Mouse (Mus musculus) stomach, embryonic 16.5 days (tissue): ENCODE results near the gene Ralgapb. TPM values are rescaled to one million over a fixed set of nuclear protein-coding genes. Genes with fewer than 3 reads are reported as not detected.

ENCODE experiments used
- ATAC-seq: fragments of 200-750 bp; cut with Nextera tagmentation; 2 replicates; pipeline ENCODE4 v1.8.0; 2017; ENCODE audit warnings: moderate number of reproducible peaks, moderate TSS enrichment; ENCODE audit not compliant: insufficient read depth, low FRiP score
- H3K27ac ChIP-seq: fragments of 300-500 bp; sonication (generic); 2 replicates; pipeline ENCODE4 v1.5.1; 2014; ENCODE audit warnings: low read length
- H3K27me3 ChIP-seq: fragments of 300-500 bp; sonication (generic); 2 replicates; pipeline ENCODE4 v1.6.1; 2014; ENCODE audit warnings: low read length, control low read depth, mixed read lengths; ENCODE audit not compliant: control insufficient read depth, insufficient read depth
- H3K36me3 ChIP-seq: fragments of 300-500 bp; sonication (generic); 2 replicates; pipeline ENCODE4 v1.6.1; 2014; ENCODE audit warnings: low read length; ENCODE audit not compliant: control insufficient read depth, insufficient read depth
- H3K4me1 ChIP-seq: fragments of 300-500 bp; sonication (generic); 2 replicates; pipeline ENCODE4 v1.6.1; 2014; ENCODE audit warnings: low read length, control low read depth, mixed read lengths; ENCODE audit not compliant: control insufficient read depth, insufficient read depth
- H3K4me2 ChIP-seq: fragments of 300-500 bp; sonication (generic); 2 replicates; pipeline ENCODE4 v1.6.1; 2014; ENCODE audit warnings: low read depth, low read length, mixed read lengths
- H3K4me3 ChIP-seq: fragments of 300-500 bp; sonication (generic); replicated peaks from 2 replicates; pipeline ENCODE4 v1.5.1; 2014; ENCODE audit warnings: mild to moderate bottlenecking, low read length
- H3K9ac ChIP-seq: fragments of 300-500 bp; sonication (generic); 2 replicates; pipeline ENCODE4 v1.6.1; 2014; ENCODE audit warnings: low read length
- H3K9me3 ChIP-seq: fragments of 300-500 bp; sonication (generic); replicated peaks from 2 replicates; pipeline ENCODE4 v1.6.1; 2016; ENCODE audit warnings: low read length, control low read depth; ENCODE audit not compliant: control insufficient read depth
- whole genome bisulfite sequencing: fragments of 180-500 bp; shearing (Covaris S2); extraction: QIAGEN DNeasy Blood & Tissue Kit; methylation state at CpG from one replicate; pipeline ENCODE4 v1.1.7; 2014; 5-methylcytosine and 5-hydroxymethylcytosine counted together
- polyA plus RNA-seq: library from polyadenylated mRNA; unstranded; fragments of >200 nt; fragmentation: Nextera tagmentation; extraction: Ambion mirVana; gene quantifications from 2 replicates; pipeline ENCODE4 v1.2.1, GENCODE M21; 2015

Gene Ralgapb
- polyA plus RNA-seq, 1 experiment from 2014 or later = 13.2 TPM

DNA sequence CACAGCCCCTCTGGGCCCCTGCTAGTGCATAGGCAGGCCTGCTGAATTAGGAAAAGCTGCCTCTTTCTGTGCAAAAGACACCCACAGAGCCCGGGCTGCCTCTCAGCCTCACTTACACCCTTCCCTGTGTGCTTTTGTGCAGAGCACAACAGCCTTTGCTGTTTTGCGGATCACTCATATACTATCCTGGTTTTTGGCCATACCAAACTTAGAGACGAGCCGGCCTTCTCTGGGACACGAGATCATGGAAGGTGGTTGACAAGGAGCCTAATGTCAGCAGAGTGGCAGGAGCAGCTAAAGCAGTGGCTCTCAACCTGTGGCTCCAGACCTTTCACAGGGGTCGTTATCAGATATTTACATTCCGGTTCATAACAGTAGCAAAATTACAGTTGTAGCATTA, 93.6 kb downstream of the Ralgapb start:
- no peak for ATAC-seq
- H3K4me3 ChIP-seq = no peak overlapping the region

GRCm38 (mm10) chr2:158503671-158504070, 94.0 kb downstream of the Ralgapb start:
- H3K9ac ChIP-seq = no peak overlapping the region
- H3K36me3 ChIP-seq = no peaks in the 10 kb centered on the region
- H3K4me3 ChIP-seq = no peak overlapping the region
- ATAC-seq = no peak
- H3K27me3 ChIP-seq = no peaks in the 10 kb centered on the region
- no peaks in the 10 kb centered on the region for H3K9me3 ChIP-seq
- no peak overlapping the region for H3K4me2 ChIP-seq
- no peak overlapping the region for H3K27ac ChIP-seq
- no peaks in the 10 kb centered on the region for H3K4me1 ChIP-seq
- WGBS = 57% methylated on average over 4 of the region's 4 CpGs

More for the DNA sequence above, 93.6 kb downstream of the Ralgapb start:
- 70% methylated on average over 7 of the region's 7 CpGs for WGBS
- Histone ChIP-seq H3K9me3 (no peaks in the 10 kb centered on the region), H3K27ac (no peak overlapping the region; the same call in 1 of the 2 replicates), H3K36me3 (no peaks in the 10 kb centered on the region), H3K9ac (no peak overlapping the region), H3K4me2 (no peak overlapping the region), H3K4me1 (no peaks in the 10 kb centered on the region), H3K27me3 (no peaks in the 10 kb centered on the region)

- Histone ChIP-seq H3K4me3 (no peak overlapping the region), H3K4me2 (no peak overlapping the region), H3K9me3 (no peaks in the 10 kb centered on the region), H3K36me3 (no peaks in the 10 kb centered on the region), H3K4me1 (no peaks in the 10 kb centered on the region; the same call in 1 of the 2 replicates), H3K27ac (no peak overlapping the region), H3K27me3 (no peaks in the 10 kb centered on the region), H3K9ac (no peak overlapping the region)
- ATAC-seq = no peak
- 82% methylated on average over 5 of the region's 5 CpGs for WGBS
Observed at GRCm38 (mm10) chr2:158506475-158506874, 96.8 kb downstream of the Ralgapb start.

GRCm38 (mm10) chr2:158507046-158507445, 97.4 kb downstream of the Ralgapb start:
- H3K4me2 ChIP-seq = no peak overlapping the region
- no peak overlapping the region for H3K9ac ChIP-seq
- WGBS = 91% methylated on average over 10 of the region's 10 CpGs
- no peaks in the 10 kb centered on the region for H3K9me3 ChIP-seq
- no peaks in the 10 kb centered on the region for H3K27me3 ChIP-seq
- no peaks in the 10 kb centered on the region for H3K36me3 ChIP-seq
- ATAC-seq = no peak
- H3K4me1 ChIP-seq = no peaks in the 10 kb centered on the region; the same call in 1 of the 2 replicates
- no peak overlapping the region for H3K27ac ChIP-seq
- no peak overlapping the region for H3K4me3 ChIP-seq

- H3K27ac ChIP-seq = peak overlapping the region; percentile 80
- no peaks in the 10 kb centered on the region; the same call in 1 of the 2 replicates for H3K4me1 ChIP-seq
- 57% methylated on average over 6 of the region's 6 CpGs for WGBS
- peak; percentile 63 for ATAC-seq
- H3K9ac ChIP-seq = no peak overlapping the region
- no peaks in the 10 kb centered on the region for H3K36me3 ChIP-seq
- H3K4me3 ChIP-seq = no peak overlapping the region
- no peaks in the 10 kb centered on the region for H3K27me3 ChIP-seq
- H3K9me3 ChIP-seq = no peaks in the 10 kb centered on the region
- no peak overlapping the region for H3K4me2 ChIP-seq
Observed at GRCm38 (mm10) chr2:158510665-158511064, 101.0 kb downstream of the Ralgapb start.

- ATAC-seq = peak; percentile 86; the same call in 1 of the 2 replicates
- H3K27me3 ChIP-seq = no peaks in the 10 kb centered on the region
- 0 out of 2 replicates have a peak within 1 kb of the TSS, but pooled peaks have one; percentile 32 for H3K9ac ChIP-seq
- no peaks in the 10 kb centered on the region for H3K9me3 ChIP-seq
- no peak within 1 kb of the TSS for H3K4me2 ChIP-seq
- peak within 1 kb of the TSS; percentile 80; the same call in 1 of the 2 replicates for H3K27ac ChIP-seq
- H3K4me1 ChIP-seq = no peaks in the 10 kb centered on the region; the same call in 1 of the 2 replicates
- H3K4me3 ChIP-seq = no peak within 1 kb of the TSS
- WGBS = 65% methylated on average over 10 of the region's 10 CpGs
- H3K36me3 ChIP-seq = no peaks in the 10 kb centered on the region
Observed at GRCm38 (mm10) chr2:158512528-158512927, 102.9 kb downstream of the Ralgapb start, which contains the start of gene Arhgap40. Arhgap40 (plus strand) TSS chr2:158512796.

GRCm38 (mm10) chr2:158513821-158514336, 104.2 kb downstream of the Ralgapb start:
- no peak for ATAC-seq
- Histone ChIP-seq H3K9me3 (no peaks in the 10 kb centered on the region), H3K4me2 (no peak overlapping the region), H3K9ac (no peak overlapping the region), H3K36me3 (no peaks in the 10 kb centered on the region), H3K27me3 (no peaks in the 10 kb centered on the region), H3K27ac (no peak overlapping the region), H3K4me3 (no peak overlapping the region), H3K4me1 (no peaks in the 10 kb centered on the region; the same call in 1 of the 2 replicates)
- WGBS = 64% methylated on average over 12 of the region's 12 CpGs

- Histone ChIP-seq H3K9ac (no peak overlapping the region), H3K4me3 (no peak overlapping the region), H3K4me1 (no peaks in the 10 kb centered on the region), H3K27me3 (no peaks in the 10 kb centered on the region), H3K27ac (no peak overlapping the region), H3K36me3 (no peaks in the 10 kb centered on the region), H3K9me3 (no peaks in the 10 kb centered on the region), H3K4me2 (no peak overlapping the region)
- no peak for ATAC-seq
- 60% methylated on average over 6 of the region's 6 CpGs for WGBS
Observed at GRCm38 (mm10) chr2:158518583-158518982, 108.9 kb downstream of the Ralgapb start.

GRCm38 (mm10) chr2:158519071-158519470, 109.4 kb downstream of the Ralgapb start:
- H3K9me3 ChIP-seq = no peaks in the 10 kb centered on the region
- H3K4me3 ChIP-seq = no peak overlapping the region
- H3K27me3 ChIP-seq = no peaks in the 10 kb centered on the region
- no peaks in the 10 kb centered on the region for H3K36me3 ChIP-seq
- WGBS = 66% methylated on average over 11 of the region's 11 CpGs
- no peak overlapping the region for H3K9ac ChIP-seq
- no peak overlapping the region for H3K27ac ChIP-seq
- H3K4me1 ChIP-seq = no peaks in the 10 kb centered on the region
- H3K4me2 ChIP-seq = no peak overlapping the region
- ATAC-seq = no peak
